Mouse (Mus musculus): ENCODE results near the gene Alg11. TPM values are rescaled to one million over a fixed set of nuclear protein-coding genes. Genes with fewer than 3 reads are reported as not detected.
A peak's percentile ranks its signal among the peaks of the same experiment; 100 is the strongest.

The Alg11 gene
- not detected in 2 replicates for polyA plus RNA-seq (2012; ENCODE audit: insufficient read depth, insufficient read length, low replicate concordance, missing spikeins)

- WGBS: 1% methylated on average over 35 of the region's 36 CpGs
- H3K4me1 ChIP-seq (ENCODE audit: control insufficient read depth, insufficient read depth, low read length): peaks cover 4% of the 10 kb centered on the region
- H3K27ac ChIP-seq (ENCODE audit: insufficient read depth, low read depth, low read length): no peak within 1 kb of the TSS
- TF ChIP-seq CTCF (IDR thresholded peaks at IDR 0.05; ENCODE audit: insufficient read depth, low read depth, low read length) (no peak), POLR2A (IDR thresholded peaks at IDR 0.05; ENCODE audit: insufficient read depth, low read depth, low read length) (peak; percentile 73)
- peak within 1 kb of the TSS; percentile 99 for H3K4me3 ChIP-seq (ENCODE audit: insufficient read depth, low read depth, low read length)
Measured at GRCm38 (mm10) chr8:22060446-22060889, at the start of gene Alg11. TSS of gene Alg11 (plus strand) at chr8:22060721.

GRCm38 (mm10) chr8:22013034-22013707, 47.4 kb upstream of the Alg11 start:
- H3K27ac ChIP-seq (ENCODE audit: insufficient read depth, low read depth, low read length): no peak overlapping the region
- H3K4me1 ChIP-seq (ENCODE audit: control insufficient read depth, insufficient read depth, low read length): peaks cover 3% of the 10 kb centered on the region; the same call in 1 of the 2 replicates
- 30% methylated on average over 24 of the region's 24 CpGs for WGBS
- TF ChIP-seq CTCF (IDR thresholded peaks at IDR 0.05; ENCODE audit: insufficient read depth, low read depth, low read length): no peak
- TF ChIP-seq POLR2A (IDR thresholded peaks at IDR 0.05; ENCODE audit: insufficient read depth, low read depth, low read length): no peak
- peak overlapping the region; percentile 38 for H3K4me3 ChIP-seq (ENCODE audit: insufficient read depth, low read depth, low read length)

- no peak for TF ChIP-seq CTCF (IDR thresholded peaks at IDR 0.05; ENCODE audit: insufficient read depth, low read depth, low read length)
- TF ChIP-seq POLR2A (IDR thresholded peaks at IDR 0.05; ENCODE audit: insufficient read depth, low read depth, low read length): no peak
- 41% methylated on average over 7 of the region's 7 CpGs for WGBS
- peaks cover 3% of the 10 kb centered on the region; the same call in 1 of the 2 replicates for H3K4me1 ChIP-seq (ENCODE audit: control insufficient read depth, insufficient read depth, low read length)
- no peak overlapping the region for H3K4me3 ChIP-seq (ENCODE audit: insufficient read depth, low read depth, low read length)
- no peak overlapping the region for H3K27ac ChIP-seq (ENCODE audit: insufficient read depth, low read depth, low read length)
Measured at GRCm38 (mm10) chr8:22017731-22018130, 42.8 kb upstream of the Alg11 start.

- Histone ChIP-seq H3K4me3 (ENCODE audit: insufficient read depth, low read depth, low read length) (no peak overlapping the region), H3K4me1 (ENCODE audit: control insufficient read depth, insufficient read depth, low read length) (no peaks in the 10 kb centered on the region), H3K27ac (ENCODE audit: insufficient read depth, low read depth, low read length) (no peak overlapping the region)
- TF ChIP-seq POLR2A (IDR thresholded peaks at IDR 0.05; ENCODE audit: insufficient read depth, low read depth, low read length): no peak
- TF ChIP-seq CTCF (IDR thresholded peaks at IDR 0.05; ENCODE audit: insufficient read depth, low read depth, low read length): no peak
- WGBS: 90% methylated on average over 5 of the region's 5 CpGs
Measured at GRCm38 (mm10) chr8:22019498-22019897, 41.0 kb upstream of the Alg11 start.

- Histone ChIP-seq H3K4me3 (ENCODE audit: insufficient read depth, low read depth, low read length) (no peak overlapping the region), H3K27ac (ENCODE audit: insufficient read depth, low read depth, low read length) (no peak overlapping the region), H3K4me1 (ENCODE audit: control insufficient read depth, insufficient read depth, low read length) (no peaks in the 10 kb centered on the region)
- 51% methylated on average over 7 of the region's 7 CpGs for WGBS
- TF ChIP-seq POLR2A (IDR thresholded peaks at IDR 0.05; ENCODE audit: insufficient read depth, low read depth, low read length) (no peak), CTCF (IDR thresholded peaks at IDR 0.05; ENCODE audit: insufficient read depth, low read depth, low read length) (no peak)
Measured at GRCm38 (mm10) chr8:22022244-22022643, 38.3 kb upstream of the Alg11 start.

GRCm38 (mm10) chr8:22025241-22025640, 35.3 kb upstream of the Alg11 start:
- TF ChIP-seq CTCF (IDR thresholded peaks at IDR 0.05; ENCODE audit: insufficient read depth, low read depth, low read length) (no peak), POLR2A (IDR thresholded peaks at IDR 0.05; ENCODE audit: insufficient read depth, low read depth, low read length) (no peak)
- no peak overlapping the region for H3K27ac ChIP-seq (ENCODE audit: insufficient read depth, low read depth, low read length)
- H3K4me1 ChIP-seq (ENCODE audit: control insufficient read depth, insufficient read depth, low read length): no peaks in the 10 kb centered on the region
- H3K4me3 ChIP-seq (ENCODE audit: insufficient read depth, low read depth, low read length): no peak overlapping the region
- WGBS: 77% methylated on average over 4 of the region's 4 CpGs

GRCm38 (mm10) chr8:22028973-22029372, 31.5 kb upstream of the Alg11 start:
- Histone ChIP-seq H3K4me3 (ENCODE audit: insufficient read depth, low read depth, low read length) (no peak overlapping the region), H3K4me1 (ENCODE audit: control insufficient read depth, insufficient read depth, low read length) (no peaks in the 10 kb centered on the region), H3K27ac (ENCODE audit: insufficient read depth, low read depth, low read length) (no peak overlapping the region)
- TF ChIP-seq POLR2A (IDR thresholded peaks at IDR 0.05; ENCODE audit: insufficient read depth, low read depth, low read length): no peak
- 81% methylated on average over 3 of the region's 3 CpGs for WGBS

- TF ChIP-seq CTCF (IDR thresholded peaks at IDR 0.05; ENCODE audit: insufficient read depth, low read depth, low read length): no peak
- TF ChIP-seq POLR2A (IDR thresholded peaks at IDR 0.05; ENCODE audit: insufficient read depth, low read depth, low read length): no peak
- no peaks in the 10 kb centered on the region for H3K4me1 ChIP-seq (ENCODE audit: control insufficient read depth, insufficient read depth, low read length)
- 90% methylated on average over 3 of the region's 3 CpGs for WGBS
- no peak overlapping the region for H3K4me3 ChIP-seq (ENCODE audit: insufficient read depth, low read depth, low read length)
- no peak overlapping the region for H3K27ac ChIP-seq (ENCODE audit: insufficient read depth, low read depth, low read length)
Measured at GRCm38 (mm10) chr8:22030990-22031389, 29.5 kb upstream of the Alg11 start.

GRCm38 (mm10) chr8:22036137-22036536, 24.4 kb upstream of the Alg11 start:
- WGBS: 82% methylated on average over 9 of the region's 9 CpGs
- Histone ChIP-seq H3K4me3 (ENCODE audit: insufficient read depth, low read depth, low read length) (no peak overlapping the region), H3K4me1 (ENCODE audit: control insufficient read depth, insufficient read depth, low read length) (peaks cover 5% of the 10 kb centered on the region; the same call in 1 of the 2 replicates), H3K27ac (ENCODE audit: insufficient read depth, low read depth, low read length) (no peak overlapping the region)
- TF ChIP-seq CTCF (IDR thresholded peaks at IDR 0.05; ENCODE audit: insufficient read depth, low read depth, low read length) (no peak), POLR2A (IDR thresholded peaks at IDR 0.05; ENCODE audit: insufficient read depth, low read depth, low read length) (no peak)
